Mouse (Mus musculus) testis, adult 2 months (tissue): ENCODE measurements around the gene L3hypdh.

Source experiments
- CTCF ChIP-seq: fragments of 200-500 bp; IDR thresholded peaks from 2 replicates; pipeline ENCODE4 v1.5.1; 2012; ENCODE audit warnings: low read depth, mild to moderate bottlenecking, inconsistent platforms, low read length, moderate library complexity; ENCODE audit not compliant: control insufficient read depth, insufficient read depth, insufficient replicate concordance
- POLR2A ChIP-seq: fragments of 200-500 bp; IDR thresholded peaks from 2 replicates; pipeline ENCODE4 v1.6.1; 2012; ENCODE audit warnings: low read depth, mild to moderate bottlenecking, inconsistent platforms, low read length, moderate library complexity; ENCODE audit not compliant: control insufficient read depth

DNA sequence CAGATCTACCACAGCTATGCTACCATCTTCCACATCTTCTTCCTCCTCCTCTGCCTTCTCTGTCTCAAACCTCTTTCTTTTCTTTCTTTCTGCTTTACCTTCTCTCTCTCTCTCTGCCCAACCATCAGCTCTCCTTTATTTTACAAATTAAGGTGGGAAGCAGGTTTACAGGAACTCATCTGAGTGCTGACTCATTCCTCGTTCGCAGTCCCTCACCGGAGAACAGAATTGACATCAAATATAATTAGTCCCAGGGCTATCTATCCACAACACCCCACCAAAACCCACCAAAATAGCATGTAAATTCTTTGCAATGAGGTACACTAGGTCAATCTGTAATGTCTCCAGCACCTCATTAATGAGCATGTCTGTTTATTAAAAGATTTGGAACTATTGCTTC lies 3.3 kb downstream of the L3hypdh start:
- TF ChIP-seq CTCF (no peak), POLR2A (no peak)
